Mouse (Mus musculus) megakaryocyte, adult 5-6 weeks (primary cell): ENCODE measurements around the gene Man2b2. TPM values are rescaled to one million over a fixed set of nuclear protein-coding genes. Genes with fewer than 3 reads are reported as not detected.

Experiments used
- ATAC-seq: 2 replicates; pipeline ENCODE4 v1.8.0; 2016; ENCODE audit warnings: mild to moderate bottlenecking, inconsistent platforms; ENCODE audit not compliant: poor library complexity, severe bottlenecking
- total RNA-seq, 2 experiments: library from RNA; stranded (forward) in 1 of 2; stranded (reverse) in 1 of 2; fragments of 153-499, 151-499 nt in 1 of 2; fragments of 221-1000, 200-1000 nt in 1 of 2; gene quantifications; 2 replicates each; pipeline versions ENCODE4 v1.2.3 to v1.2.4; 2015 to 2017

The Man2b2 gene
- total RNA-seq, 2 experiments from 2014 or later, result 23.9 to 29.5 TPM

DNA sequence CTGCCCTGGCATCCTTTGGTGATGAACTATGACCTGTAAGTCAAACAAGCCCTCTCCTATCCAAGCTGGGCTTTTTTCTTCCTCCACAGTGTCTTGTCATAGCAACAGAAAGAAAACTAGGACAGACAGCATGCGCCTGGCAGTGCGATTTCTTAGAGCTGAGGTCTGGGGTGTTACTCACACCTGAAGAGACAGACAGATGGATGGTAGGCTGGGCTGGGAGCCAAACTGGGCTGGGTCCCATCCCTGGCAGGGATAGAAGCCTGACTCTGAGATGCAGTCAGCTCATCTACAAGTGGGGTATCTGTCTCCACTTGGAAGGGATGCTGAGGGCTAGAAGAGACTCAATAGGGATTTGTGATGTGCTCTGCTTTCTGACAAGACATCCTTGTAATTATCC lies 8.6 kb upstream of the Man2b2 start:
- ATAC-seq, result no peak

- ATAC-seq, result peak; percentile 75
These were observed 5.5 kb upstream of the Man2b2 start for GRCm38 (mm10) chr5:36835933-36836332.

GRCm38 (mm10) chr5:36831272-36831671 lies 819 bp upstream of the Man2b2 start:
- no peak for ATAC-seq

GRCm38 (mm10) chr5:36829098-36829497 lies 1.4 kb downstream of the Man2b2 start:
- ATAC-seq, result no peak

GRCm38 (mm10) chr5:36822907-36823306 lies 7.5 kb downstream of the Man2b2 start:
- no peak for ATAC-seq

GRCm38 (mm10) chr5:36820142-36820541 lies 10.3 kb downstream of the Man2b2 start:
- peak; percentile 74 for ATAC-seq

DNA sequence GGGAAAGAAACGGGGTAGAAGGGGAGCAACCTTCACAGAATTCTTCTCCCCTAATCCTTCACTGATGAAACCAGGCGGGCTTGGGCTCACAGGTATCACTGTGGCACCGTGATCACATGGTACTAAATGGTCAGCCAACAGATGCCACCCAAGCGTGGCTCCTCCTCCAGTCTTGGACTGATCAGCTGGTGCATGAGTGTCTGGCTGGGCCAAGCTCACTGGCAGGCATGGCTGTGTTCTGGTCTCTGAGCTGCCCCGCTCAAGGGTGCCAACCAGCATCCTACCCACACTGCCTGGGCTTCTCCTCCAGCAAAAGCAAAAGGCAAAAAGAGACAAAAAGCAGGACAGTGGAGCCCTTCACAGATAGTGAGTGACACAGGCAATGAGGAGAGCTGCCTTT lies 10.7 kb downstream of the Man2b2 start:
- ATAC-seq, result no peak

GRCm38 (mm10) chr5:36817738-36818137 lies 12.7 kb downstream of the Man2b2 start:
- no peak for ATAC-seq

DNA sequence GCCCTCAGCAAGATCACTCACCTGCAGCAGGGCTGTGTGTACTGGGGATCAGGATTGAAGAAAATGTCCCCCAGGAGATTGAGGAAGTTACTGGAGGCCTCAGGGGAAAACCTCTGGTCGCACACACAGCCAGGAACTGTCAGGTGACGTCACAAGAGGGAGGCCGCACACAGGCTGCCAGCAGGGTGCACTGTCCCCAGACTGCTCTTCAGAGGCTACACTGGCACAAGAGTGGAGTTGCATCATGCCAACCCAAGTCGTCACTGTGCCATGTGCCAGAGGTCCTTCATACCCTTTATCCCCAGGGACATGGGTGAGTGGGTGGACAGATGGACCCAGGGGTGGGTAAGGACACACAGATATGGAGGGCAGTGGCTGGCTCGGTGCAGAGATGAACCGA lies 15.9 kb downstream of the Man2b2 start:
- ATAC-seq, result peak; percentile 73

DNA sequence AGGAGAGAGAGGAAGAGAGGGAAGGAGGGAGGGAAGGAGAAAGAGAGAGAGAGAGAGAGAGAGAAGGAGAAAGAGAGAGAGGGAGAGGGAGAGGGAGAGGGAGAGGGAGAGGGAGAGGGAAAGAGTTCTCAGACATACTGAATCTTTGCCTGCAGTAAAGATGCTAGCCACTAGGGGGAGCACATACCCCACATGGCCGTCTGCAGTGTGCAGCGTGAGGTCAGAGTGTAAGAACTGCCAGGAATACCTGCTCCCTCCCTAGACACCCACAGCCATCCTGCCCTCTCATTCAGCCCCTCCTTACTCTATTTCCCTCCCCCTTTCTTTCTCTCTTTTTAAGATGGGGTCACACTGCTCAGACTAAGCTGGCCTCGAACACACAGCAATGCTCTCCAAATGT lies 19.0 kb downstream of the Man2b2 start:
- peak; percentile 56 for ATAC-seq

GRCm38 (mm10) chr5:36810634-36811033 lies 19.8 kb downstream of the Man2b2 start:
- peak; percentile 90 for ATAC-seq

- no peak for ATAC-seq
These were observed 21.3 kb downstream of the Man2b2 start for GRCm38 (mm10) chr5:36809123-36809522.

DNA sequence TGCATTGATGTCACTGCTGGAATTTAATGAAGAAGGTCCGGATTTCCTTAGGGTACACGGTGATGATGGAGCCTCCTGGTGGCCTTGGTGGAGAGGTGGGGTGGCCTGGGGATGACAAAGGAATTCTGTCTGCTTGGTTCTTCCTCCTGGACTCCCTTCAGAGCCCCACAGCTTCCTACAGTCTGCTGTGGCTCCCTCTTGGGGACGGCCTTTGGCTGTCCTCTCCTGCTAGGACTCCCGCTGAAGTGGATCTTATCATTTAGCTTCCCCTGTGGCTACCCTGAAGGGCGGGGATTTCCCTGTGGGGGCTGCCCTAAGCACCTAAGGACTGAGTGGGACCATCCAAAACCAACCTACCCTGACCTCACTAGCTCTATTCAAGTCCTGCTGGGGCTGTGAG lies 23.3 kb downstream of the Man2b2 start:
- ATAC-seq, result no peak

DNA sequence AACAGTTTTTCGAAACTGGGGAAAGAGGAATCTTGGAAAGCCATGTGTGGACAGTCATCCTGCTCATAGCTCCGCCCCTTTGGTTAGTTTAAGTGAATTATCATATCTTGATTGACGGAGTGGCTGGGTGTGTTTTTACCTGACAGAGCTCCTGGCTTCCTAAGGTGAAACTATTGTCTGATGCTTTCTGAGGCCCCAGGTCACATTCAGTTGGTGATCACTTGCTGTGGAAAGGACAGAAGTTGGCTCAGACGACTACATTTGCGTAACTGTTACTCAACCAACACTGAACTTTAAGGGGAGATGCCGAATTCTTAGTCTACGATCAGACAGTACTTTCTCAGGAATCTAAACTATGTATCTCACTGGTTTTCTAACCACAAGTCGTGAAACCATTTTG lies 33.2 kb downstream of the Man2b2 start:
- no peak for ATAC-seq

DNA sequence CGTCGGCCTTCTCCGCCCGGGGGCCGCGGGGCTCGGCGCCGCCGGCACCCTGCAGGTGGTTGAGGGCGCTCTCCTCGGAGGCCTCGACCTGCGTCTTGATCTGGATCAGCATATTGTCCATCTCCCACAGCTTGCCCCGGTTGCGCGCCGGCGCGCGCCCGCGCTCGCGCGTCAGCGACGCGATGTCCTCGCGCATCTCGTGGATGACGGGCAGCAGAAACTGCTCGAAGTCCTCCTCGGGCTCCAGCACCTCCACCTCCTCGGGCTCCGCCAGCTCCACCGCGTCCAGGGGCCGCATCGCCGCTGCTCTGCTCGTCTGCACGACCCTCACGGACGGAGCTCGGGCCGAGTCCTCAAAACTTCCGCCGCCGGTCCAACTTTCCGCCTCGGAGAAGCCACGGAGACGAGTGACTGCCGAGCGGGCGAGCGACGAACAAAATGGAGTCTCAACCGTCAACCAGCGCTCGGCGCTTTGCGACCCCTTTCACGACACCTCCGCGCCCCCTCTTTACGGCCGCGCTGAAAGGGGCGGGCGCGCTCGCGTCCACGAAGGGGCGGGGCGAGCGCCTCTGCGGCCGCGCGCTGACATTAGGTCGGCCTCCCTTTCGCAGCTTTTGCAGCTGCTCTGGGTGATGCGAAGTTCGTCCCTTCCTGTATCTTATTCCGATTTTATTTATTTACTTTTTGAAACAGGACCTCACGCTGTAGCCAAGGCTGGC lies 34.0 kb downstream of the Man2b2 start, which contains the start of gene Mrfap1:
Gene Mrfap1, minus strand, starts transcription at position 477 of the 719 bp plus-strand sequence.
- peak; percentile 94 for ATAC-seq

- ATAC-seq, result peak; percentile 19
These were observed 34.7 kb downstream of the Man2b2 start for GRCm38 (mm10) chr5:36795647-36796295.

DNA sequence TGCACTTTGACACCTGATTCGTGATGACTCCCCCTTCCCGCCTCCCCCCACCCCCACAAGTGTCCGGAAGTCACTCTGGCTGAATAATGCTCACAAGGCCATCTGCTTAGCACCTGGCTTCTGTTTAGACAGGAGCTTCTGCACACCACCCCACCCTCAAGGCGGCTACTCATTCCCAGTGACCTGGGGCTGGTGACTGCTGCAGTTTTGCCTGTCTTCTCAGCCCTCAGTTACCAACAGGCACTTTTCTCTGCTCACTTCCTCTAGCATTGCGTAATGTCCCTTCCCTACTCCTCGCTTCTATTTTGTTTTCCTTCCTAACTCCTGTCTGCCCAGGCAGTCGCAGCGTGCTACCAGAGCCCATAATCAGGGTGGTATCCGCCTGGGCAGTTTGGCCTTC lies 38.6 kb downstream of the Man2b2 start:
- peak; percentile 44 for ATAC-seq

DNA sequence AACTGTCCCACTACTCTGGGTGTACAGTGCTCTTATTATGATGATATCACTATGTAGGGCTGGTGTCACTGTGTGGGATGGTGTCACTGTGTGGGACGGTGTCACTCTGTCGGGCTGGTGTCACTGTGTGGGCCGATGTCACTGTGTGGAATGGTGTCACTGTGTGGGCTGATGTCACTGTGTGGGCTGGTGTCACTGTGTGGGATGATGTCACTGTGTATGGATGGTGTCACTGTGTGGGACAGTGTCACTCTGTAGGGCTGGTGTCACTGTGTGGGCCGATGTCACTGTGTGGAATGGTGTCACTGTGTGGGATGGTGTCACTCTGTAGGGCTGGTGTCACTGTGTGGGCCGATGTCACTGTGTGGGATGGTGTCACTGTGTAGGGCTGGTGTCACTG lies 44.4 kb downstream of the Man2b2 start:
- no peak for ATAC-seq

GRCm38 (mm10) chr5:36779512-36779911 lies 50.9 kb downstream of the Man2b2 start:
- ATAC-seq, result no peak

DNA sequence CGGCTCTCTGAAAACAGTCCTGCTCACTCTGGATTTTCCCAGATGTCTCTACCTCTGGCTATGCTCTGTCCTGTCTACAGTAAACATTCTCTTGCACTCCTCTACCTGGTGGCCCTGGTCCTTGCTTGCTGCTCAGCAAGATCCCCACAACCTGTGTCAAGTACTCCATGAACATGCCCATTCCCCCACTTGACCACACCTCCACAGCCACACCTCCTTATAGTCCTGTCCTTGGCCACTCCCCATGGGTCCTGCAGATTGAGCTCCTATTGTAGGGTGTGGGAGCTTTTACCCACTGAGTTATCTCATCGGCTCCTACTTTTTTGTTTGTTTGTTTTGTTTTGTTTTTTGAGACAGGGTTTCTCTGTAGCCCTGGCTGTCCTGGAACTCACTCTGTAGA lies 51.6 kb downstream of the Man2b2 start:
- no peak for ATAC-seq

GRCm38 (mm10) chr5:36777186-36777585 lies 53.3 kb downstream of the Man2b2 start:
- no peak for ATAC-seq

- no peak for ATAC-seq
These were observed 54.4 kb downstream of the Man2b2 start for GRCm38 (mm10) chr5:36776021-36776575.
